Mouse (Mus musculus): ENCODE results near the gene Gm3636. TPM values are rescaled to one million over a fixed set of nuclear protein-coding genes. Genes with fewer than 3 reads are reported as not detected.
"Not testable (repeated sequence)": the region's sequence is repeated elsewhere in the genome, so short reads cannot be mapped to it uniquely, and the experiment has no call there.

Gm3636 gene
- under 1 TPM; 0.49 to 0.57 TPM for total RNA-seq (2021)
- long read RNA-seq, experiment 1, result 0 reads
- long read RNA-seq, experiment 2, result 0 reads

DNA sequence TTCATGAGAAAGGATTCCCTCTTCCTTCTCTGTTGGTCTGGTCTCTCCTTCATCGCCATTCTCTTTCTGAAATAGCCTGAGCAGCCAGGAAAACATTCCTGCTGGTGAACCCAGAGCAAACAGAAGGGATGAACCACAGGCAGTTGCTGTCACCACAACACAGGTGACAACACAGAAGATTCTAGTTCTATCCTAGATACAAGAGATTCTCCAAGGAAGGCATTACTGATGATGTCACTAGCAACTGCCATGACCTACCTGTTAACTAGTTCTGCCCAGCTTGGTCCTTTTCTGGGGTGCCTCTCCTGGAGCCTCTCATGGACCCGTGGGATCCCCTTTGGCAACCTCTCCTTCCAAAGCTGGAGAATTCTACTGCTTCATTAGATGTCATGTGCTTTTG lies at the start of gene Gm3636:
Gene Gm3636, minus strand, starts transcription at position 101 of the 400 bp plus-strand sequence.
- DNase-seq, result not testable (repeated sequence)

DNA sequence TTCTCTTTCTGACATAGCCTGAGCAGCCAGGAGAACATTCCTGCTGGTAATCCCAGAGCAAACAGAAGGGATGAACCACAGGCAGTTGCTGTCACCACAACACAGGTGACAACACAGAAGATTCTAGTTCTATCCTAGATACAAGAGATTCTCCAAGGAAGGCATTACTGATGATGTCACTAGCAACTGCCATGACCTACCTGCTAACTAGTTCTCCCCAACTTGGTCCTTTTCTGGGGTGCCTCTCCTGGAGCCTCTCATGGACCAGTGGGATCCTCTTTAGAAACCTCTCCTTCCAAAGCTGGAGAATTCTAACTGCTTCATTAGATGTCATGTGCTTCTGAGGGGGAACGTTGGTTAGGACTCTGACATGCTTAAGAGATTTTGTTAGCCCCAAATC lies 32.2 kb upstream of the Gm3636 start, which contains the start of gene Gm8362:
Gene Gm8362, minus strand, starts transcription at position 101 of the 400 bp plus-strand sequence.
- not testable (repeated sequence) for DNase-seq

DNA sequence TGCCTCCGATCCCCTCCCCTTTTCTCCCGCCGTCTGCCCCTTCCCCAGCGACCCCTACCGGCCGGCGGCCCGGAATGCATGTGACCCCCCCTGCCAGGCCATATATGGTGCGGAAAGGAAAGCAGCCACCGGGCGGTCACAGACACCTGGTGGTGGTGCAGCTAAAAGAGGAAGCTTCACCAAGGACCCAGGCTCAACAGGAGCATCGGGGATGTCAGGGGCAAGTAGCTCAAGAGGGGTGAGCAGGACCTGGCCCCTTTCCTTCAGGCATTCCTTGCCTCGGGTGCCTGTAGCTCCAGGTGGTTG lies 15.1 kb upstream of the Gm3636 start:
- DNase-seq, result not testable (repeated sequence)

DNA sequence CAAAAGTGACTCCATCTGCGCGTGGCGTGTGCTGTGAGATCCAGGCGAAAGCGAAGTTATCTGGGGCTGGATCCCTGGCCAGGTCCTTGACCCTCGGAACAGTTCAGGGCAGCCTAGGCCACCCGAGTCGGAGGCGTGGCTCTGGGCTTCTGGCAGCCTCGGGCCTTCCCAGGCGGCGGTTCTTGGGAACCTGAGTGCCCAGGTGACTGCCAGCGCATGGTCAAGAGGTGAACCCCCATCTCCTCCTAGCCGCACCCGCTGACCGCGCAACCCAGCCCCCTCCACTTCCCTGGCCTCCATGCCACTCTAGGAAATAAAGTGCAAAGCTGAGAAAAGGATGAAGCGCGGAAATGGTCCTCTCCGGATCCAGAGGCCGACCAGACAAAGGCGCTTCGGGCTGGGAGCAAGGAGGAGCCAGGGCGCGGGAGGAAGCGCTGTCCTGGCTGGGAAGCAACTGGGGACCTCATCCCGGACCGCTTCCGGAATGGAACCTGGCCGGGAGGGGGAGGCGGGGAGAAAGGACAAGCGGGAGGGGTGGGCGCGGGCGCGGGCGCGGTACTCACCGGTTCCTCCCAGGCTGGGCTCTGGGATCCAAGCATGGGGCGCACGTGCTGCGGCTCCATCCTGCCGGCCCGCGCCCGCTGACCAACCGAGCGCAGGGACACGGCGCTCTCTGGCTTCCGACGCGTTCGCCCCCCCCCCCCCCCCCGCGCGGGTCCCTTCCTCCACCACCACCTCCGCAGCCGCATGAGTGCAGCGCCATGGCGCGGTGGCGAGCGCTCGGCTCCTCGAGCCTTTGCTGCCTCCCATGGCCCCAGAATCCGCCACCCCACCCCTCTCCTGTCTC lies 14.5 kb upstream of the Gm3636 start:
- DNase-seq, result peak; percentile 8 to 22

DNA sequence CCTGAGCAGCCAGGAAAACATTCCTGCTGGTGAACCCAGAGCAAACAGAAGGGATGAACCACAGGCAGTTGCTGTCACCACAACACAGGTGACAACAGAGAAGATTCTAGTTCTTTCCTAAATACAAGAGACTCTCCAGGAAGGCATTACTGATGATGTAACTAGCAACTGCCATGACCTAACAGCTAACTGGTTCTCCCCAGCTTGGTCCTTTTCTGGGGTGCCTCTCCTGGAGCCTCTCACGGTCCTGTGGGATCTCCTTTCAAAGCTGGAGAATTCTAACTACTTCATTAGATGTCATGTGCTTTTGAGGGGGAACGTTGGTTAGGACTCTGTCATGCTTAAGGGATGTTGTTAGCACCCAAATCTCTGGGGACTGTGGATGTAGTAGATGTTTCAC lies 22.0 kb downstream of the Gm3636 start, which contains the start of gene Gm8050:
Gene Gm8050, minus strand, starts transcription at position 101 of the 400 bp plus-strand sequence.
- DNase-seq, result not testable (repeated sequence)

Other genes with a start within 250 kb of the Gm3636 start
- not detected for gene Gm8356, start 205.0 kb downstream of the Gm3636 start, total RNA-seq (2021)
- gene Gm3629, start 151.7 kb downstream of the Gm3636 start, total RNA-seq (2021), result under 1 TPM in 1 of 2 experiments, not detected in 1; 0.23 TPM
- gene Gm3460, start 119.9 kb downstream of the Gm3636 start, total RNA-seq (2021), result not detected
- not detected for gene Gm10251, start 58.2 kb downstream of the Gm3636 start, total RNA-seq (2021)
- not detected for gene Gm8050, start 22.1 kb downstream of the Gm3636 start, total RNA-seq (2021)
- gene Gm8362, start 32.1 kb upstream of the Gm3636 start, total RNA-seq (2021), result not detected
- not detected for gene Gm3642, start 98.0 kb upstream of the Gm3636 start, total RNA-seq (2021)
- gene Gm3667, start 147.6 kb upstream of the Gm3636 start, total RNA-seq (2021), result under 1 TPM in 1 of 2 experiments, not detected in 1; 0.31 TPM
- not detected for gene Gm6356, start 231.5 kb upstream of the Gm3636 start, total RNA-seq (2021)

All from heart, adult 18-20 months (tissue).